Mouse (Mus musculus) liver, adult 2 months (tissue): ENCODE data around the gene Hoxa3.

Experiments
- CTCF ChIP-seq: fragments of 200-500 bp; IDR thresholded peaks from 2 replicates; pipeline ENCODE4 v1.5.1; 2011; ENCODE audit warnings: low read depth, low read length, control low read depth
- POLR2A ChIP-seq: fragments of 200-500 bp; IDR thresholded peaks from 2 replicates; pipeline ENCODE4 v1.6.1; 2011; ENCODE audit warnings: low read length, control low read depth; ENCODE audit not compliant: insufficient read depth; ENCODE audit errors: extremely low read depth

- TF ChIP-seq CTCF, result no peak
- no peak for TF ChIP-seq POLR2A
Measured at GRCm38 (mm10) chr6:52171938-52172337, 41.2 kb downstream of the Hoxa3 start.
